In the genomic region with DNA sequence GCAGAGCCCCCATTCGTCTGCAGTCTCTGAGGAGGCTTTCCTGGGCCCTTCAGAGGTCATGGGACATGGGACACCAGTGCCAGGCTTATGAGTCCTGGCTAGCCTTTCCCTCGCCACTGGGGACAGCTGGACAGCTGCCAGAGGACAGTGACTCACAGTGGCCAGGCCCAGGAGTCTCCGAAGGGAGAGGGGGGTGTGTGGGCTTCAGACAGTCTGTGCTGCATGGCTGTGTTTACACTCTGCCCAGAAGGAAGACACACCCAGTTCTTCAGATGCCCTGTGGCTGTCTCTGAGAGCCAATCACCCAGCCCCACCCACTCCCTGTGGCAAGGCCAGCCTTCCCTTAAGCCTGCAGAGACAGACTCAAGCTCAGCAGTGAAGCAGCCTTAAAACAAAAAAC, we compare ENCODE assay signal across 10 mouse cellular contexts. TPM values are rescaled to one million over a fixed set of nuclear protein-coding genes. Genes with fewer than 3 reads are reported as not detected.
A peak's percentile ranks its signal among the peaks of the same experiment; 100 is the strongest.
DNase-seq lines count a peak whose midpoint lies in the region; ATAC-seq lines count a peak whose summit lies in the region.
"Had no signal": no experiment of that assay in that cellular context is flagged by ENCODE, and none has a peak within 500 bp of the region (broad histone marks: within the 10 kb centered on the region; RNA-seq: fewer than 3 reads in every experiment).

No protein-coding gene starts in this region.

- no peak overlapping the region for H3K27ac ChIP-seq in midbrain, embryonic 14.5 days (replicated peaks; ENCODE audit: low read depth, low read length)
- no peak overlapping the region for H3K27ac ChIP-seq in midbrain, embryonic 16.5 days (ENCODE audit: low read length)
- H3K27ac ChIP-seq in forebrain, embryonic 11.5 days (ENCODE audit: low read depth, low read length) = no peak overlapping the region
- H3K27ac ChIP-seq: limb, embryonic 13.5 days had no signal

- H3K4me1 ChIP-seq in midbrain, embryonic 14.5 days (ENCODE audit: control insufficient read depth, insufficient read depth, low read length) = peaks cover 17% of the 10 kb centered on the region
- peaks cover 24% of the 10 kb centered on the region for H3K4me1 ChIP-seq in midbrain, embryonic 16.5 days (ENCODE audit: control insufficient read depth, insufficient read depth, low read length)
- peaks cover 10% of the 10 kb centered on the region for H3K4me1 ChIP-seq in forebrain, embryonic 11.5 days (replicated peaks; ENCODE audit: control insufficient read depth, insufficient read depth, low read length)

- H3K9me3 ChIP-seq in midbrain, embryonic 14.5 days (ENCODE audit: control insufficient read depth, low read length) = no peaks in the 10 kb centered on the region
- H3K9me3 ChIP-seq in midbrain, embryonic 16.5 days (replicated peaks; ENCODE audit: control insufficient read depth, low read length, poor library complexity, severe bottlenecking) = no peaks in the 10 kb centered on the region
- H3K9me3 ChIP-seq in forebrain, embryonic 11.5 days (ENCODE audit: control insufficient read depth, low read length) = no peaks in the 10 kb centered on the region
- H3K9me3 ChIP-seq: limb, embryonic 13.5 days had no signal

- DNase-seq in midbrain, embryonic 14.5 days = peak; percentile 12
- DNase-seq in adrenal gland, postnatal 25 days = peak; percentile 88
- DNase-seq in heart, adult 18-20 months = peak; percentile 82
- peak; percentile 74 for DNase-seq in large intestine, adult 2 months (ENCODE audit: low read depth, low spot score)
- peak; percentile 49 to 72 for DNase-seq in natural killer cell, adult 2 months (ENCODE audit: low spot score in 2 of 2)
- no peak for DNase-seq in layer of hippocampus, adult 18-20 months (ENCODE audit: low spot score in 2 of 2)
- DNase-seq in forebrain, embryonic 11.5 days (ENCODE audit: low spot score) = no peak

- 60% methylated on average over 3 of the region's 3 CpGs for WGBS in midbrain, embryonic 14.5 days
- 51% methylated on average over 3 of the region's 3 CpGs for WGBS in midbrain, embryonic 16.5 days
- 6% methylated on average over 3 of the region's 3 CpGs for WGBS in large intestine, adult 2 months
- 62% methylated on average over 3 of the region's 3 CpGs for WGBS in forebrain, embryonic 11.5 days

- no peaks in the 10 kb centered on the region for H3K27me3 ChIP-seq in midbrain, embryonic 14.5 days (ENCODE audit: control insufficient read depth, insufficient read depth, low read length)
- H3K27me3 ChIP-seq in midbrain, embryonic 16.5 days (ENCODE audit: control insufficient read depth, insufficient read depth, low read depth, low read length) = no peaks in the 10 kb centered on the region
- H3K27me3 ChIP-seq in forebrain, embryonic 11.5 days (ENCODE audit: control insufficient read depth, insufficient read depth, low read length) = no peaks in the 10 kb centered on the region
- H3K27me3 ChIP-seq: limb, embryonic 13.5 days had no signal

- no peak overlapping the region for H3K9ac ChIP-seq in midbrain, embryonic 14.5 days (replicated peaks; ENCODE audit: low read length)
- H3K9ac ChIP-seq in midbrain, embryonic 16.5 days (ENCODE audit: low read depth, low read length) = no peak overlapping the region
- no peak overlapping the region for H3K9ac ChIP-seq in forebrain, embryonic 11.5 days (ENCODE audit: low read length)
- H3K9ac ChIP-seq: limb, embryonic 13.5 days had no signal

- no peak for ATAC-seq in midbrain, embryonic 14.5 days (ENCODE audit: low FRiP score, low TSS enrichment)
- ATAC-seq in midbrain, embryonic 16.5 days = no peak
- ATAC-seq in forebrain, embryonic 11.5 days (replicated peaks; ENCODE audit: low FRiP score) = no peak

- H3K4me3 ChIP-seq in midbrain, embryonic 14.5 days (replicated peaks; ENCODE audit: low read depth, low read length) = no peak overlapping the region
- H3K4me3 ChIP-seq in midbrain, embryonic 16.5 days (ENCODE audit: low read depth, low read length) = no peak overlapping the region
- H3K4me3 ChIP-seq in forebrain, embryonic 11.5 days (ENCODE audit: low read depth, low read length) = no peak overlapping the region
- H3K4me3 ChIP-seq: limb, embryonic 13.5 days had no signal

- no peaks in the 10 kb centered on the region for H3K36me3 ChIP-seq in midbrain, embryonic 14.5 days (ENCODE audit: control insufficient read depth, insufficient read depth, low read length)
- no peaks in the 10 kb centered on the region for H3K36me3 ChIP-seq in midbrain, embryonic 16.5 days (ENCODE audit: control insufficient read depth, insufficient read depth, low read length)
- no peaks in the 10 kb centered on the region for H3K36me3 ChIP-seq in forebrain, embryonic 11.5 days (ENCODE audit: control insufficient read depth, insufficient read depth, low read length)

- no peak overlapping the region for H3K4me2 ChIP-seq in midbrain, embryonic 14.5 days (ENCODE audit: low read length)
- no peak overlapping the region for H3K4me2 ChIP-seq in midbrain, embryonic 16.5 days (ENCODE audit: low read length)
- no peak overlapping the region for H3K4me2 ChIP-seq in forebrain, embryonic 11.5 days (ENCODE audit: low read depth, low read length, severe bottlenecking)
- H3K4me2 ChIP-seq: limb, embryonic 13.5 days had no signal

RNA-seq across cellular contexts. Expression of gene Fbxo31, which starts 5.3 kb away (rescaled TPM):
- 26.7 and 33.5 TPM in 2 replicates for polyA plus RNA-seq in midbrain, embryonic 14.5 days (2014; fragmentation: Nextera tagmentation; extraction: Ambion mirVana)
- polyA plus RNA-seq in midbrain, embryonic 16.5 days (2015; fragmentation: Nextera tagmentation; extraction: Ambion mirVana) = 32.0 and 37.6 TPM in 2 replicates
- total RNA-seq in adrenal gland, postnatal 25 days (2021) = 39.1 and 46.2 TPM in 2 replicates
- 100 to 1,000 TPM in 1 of 2 experiments, 10 to 100 TPM in 1; 91.3 to 110 TPM for total RNA-seq in heart, adult 18-20 months (2021)
- polyA plus RNA-seq in large intestine, adult 2 months (2012; rRNA removed) = 11.1 and 12.5 TPM in 2 replicates
- 100 to 1,000 TPM; 114 to 119 TPM for total RNA-seq in layer of hippocampus, adult 18-20 months (2021)
- polyA plus RNA-seq in forebrain, embryonic 11.5 days (2014; fragmentation: Nextera tagmentation; extraction: Ambion mirVana) = 17.2 and 19.6 TPM in 2 replicates

RNA-seq across cellular contexts. Expression of gene Map1lc3b, which starts 16.9 kb away (rescaled TPM):
- polyA plus RNA-seq in midbrain, embryonic 14.5 days (2014; fragmentation: Nextera tagmentation; extraction: Ambion mirVana) = 440 and 461 TPM in 2 replicates
- 362 and 370 TPM in 2 replicates for polyA plus RNA-seq in midbrain, embryonic 16.5 days (2015; fragmentation: Nextera tagmentation; extraction: Ambion mirVana)
- total RNA-seq in adrenal gland, postnatal 25 days (2021) = 171 and 182 TPM in 2 replicates
- 100 to 1,000 TPM; 238 to 264 TPM for total RNA-seq in heart, adult 18-20 months (2021)
- 54.3 and 68.1 TPM in 2 replicates for polyA plus RNA-seq in large intestine, adult 2 months (2012; rRNA removed)
- total RNA-seq in layer of hippocampus, adult 18-20 months (2021) = 100 to 1,000 TPM; 166 to 181 TPM
- 213 and 217 TPM in 2 replicates for polyA plus RNA-seq in forebrain, embryonic 11.5 days (2014; fragmentation: Nextera tagmentation; extraction: Ambion mirVana)

RNA-seq across cellular contexts. Expression of gene 1700018B08Rik, which starts 29.2 kb away (rescaled TPM):
- 0.22 TPM in 1 of 2 replicates, not detected in the other for polyA plus RNA-seq in midbrain, embryonic 14.5 days (2014; fragmentation: Nextera tagmentation; extraction: Ambion mirVana)
- not detected in 2 replicates for polyA plus RNA-seq in midbrain, embryonic 16.5 days (2015; fragmentation: Nextera tagmentation; extraction: Ambion mirVana)
- not detected in 2 replicates for total RNA-seq in adrenal gland, postnatal 25 days (2021)
- total RNA-seq in heart, adult 18-20 months (2021) = not detected
- not detected in 2 replicates for polyA plus RNA-seq in large intestine, adult 2 months (2012; rRNA removed)
- not detected for total RNA-seq in layer of hippocampus, adult 18-20 months (2021)
- polyA plus RNA-seq in forebrain, embryonic 11.5 days (2014; fragmentation: Nextera tagmentation; extraction: Ambion mirVana) = not detected in 2 replicates
- total RNA-seq: adrenal gland, postnatal 4 days had no signal
- polyA plus RNA-seq: limb, embryonic 13.5 days had no signal

Comparison
In these comparisons a context has a peak if more than half of its experiments do, and no peak if none do; other contexts are left out.
1. DNase-seq: peak in midbrain, embryonic 14.5 days (single experiment), adrenal gland, postnatal 25 days (single experiment), heart, adult 18-20 months (2 of 2), large intestine, adult 2 months (single experiment) and natural killer cell, adult 2 months (2 of 2); none in layer of hippocampus, adult 18-20 months (0 of 2) and forebrain, embryonic 11.5 days (single experiment).